Mouse (Mus musculus): ENCODE results near the gene Ehmt2. TPM values are rescaled to one million over a fixed set of nuclear protein-coding genes. Genes with fewer than 3 reads are reported as not detected.
"Not testable (repeated sequence)": the region's sequence is repeated elsewhere in the genome, so short reads cannot be mapped to it uniquely, and the experiment has no call there.

Ehmt2 gene
- polyA plus RNA-seq, 1 experiment = 6.4 TPM

DNA sequence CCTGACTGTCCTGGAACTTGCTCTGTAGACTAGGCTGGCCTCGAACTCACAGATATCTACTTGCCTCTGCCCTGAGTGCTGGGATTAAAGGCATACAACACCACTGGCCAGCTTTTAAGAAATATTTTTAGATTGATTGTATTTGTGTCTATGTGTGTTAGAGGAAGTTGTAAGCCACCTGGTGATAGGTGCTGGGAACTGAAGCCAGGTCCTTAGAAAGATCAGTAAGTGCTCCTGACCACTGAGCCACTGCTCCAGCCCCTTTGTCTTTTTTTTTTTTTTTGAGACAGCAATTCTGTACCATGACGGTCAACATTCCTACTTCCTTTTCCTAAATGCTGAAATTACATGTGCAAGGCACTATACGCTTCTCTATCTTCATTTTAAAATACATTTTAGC, 55.0 kb downstream of the Ehmt2 start:
- H3K4me1 ChIP-seq (ENCODE audit: control insufficient read depth) = peaks cover 26% of the 10 kb centered on the region
- no peak overlapping the region for H3K4me3 ChIP-seq (replicated peaks)
- TF ChIP-seq GATA1 (IDR thresholded peaks at IDR 0.05; ENCODE audit: low read length) = no peak
- TF ChIP-seq TAL1 (IDR thresholded peaks at IDR 0.05; ENCODE audit: low read length) = no peak
- peaks cover 2% of the 10 kb centered on the region; the same call in 1 of the 2 replicates for H3K9me3 ChIP-seq (ENCODE audit: control insufficient read depth, low read length)
- H3K27me3 ChIP-seq (ENCODE audit: control insufficient read depth) = peaks cover 26% of the 10 kb centered on the region
- peaks cover 23% of the 10 kb centered on the region for H3K36me3 ChIP-seq (ENCODE audit: control insufficient read depth)

DNA sequence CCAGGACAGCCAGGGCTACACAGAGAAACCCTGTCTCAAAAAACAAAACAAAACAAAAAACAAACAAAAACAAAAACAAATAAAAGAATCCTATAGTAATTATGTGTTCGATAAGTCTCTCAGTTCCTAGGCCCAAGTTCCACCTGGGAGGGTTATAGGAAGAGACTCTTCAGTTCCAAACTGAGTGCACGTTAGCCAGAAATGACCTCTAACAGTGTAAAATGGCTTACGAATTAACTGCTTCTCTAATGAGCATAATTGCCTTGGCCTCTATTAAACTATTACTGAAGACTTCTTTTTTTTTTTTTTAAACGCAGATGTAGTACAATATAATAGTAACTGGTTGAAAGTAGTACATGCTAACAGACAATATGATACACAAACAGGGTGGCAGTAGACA, 55.6 kb downstream of the Ehmt2 start:
- Histone ChIP-seq H3K9me3 (ENCODE audit: control insufficient read depth, low read length) (peaks cover 2% of the 10 kb centered on the region; the same call in 1 of the 2 replicates), H3K4me1 (ENCODE audit: control insufficient read depth) (peaks cover 26% of the 10 kb centered on the region), H3K27me3 (ENCODE audit: control insufficient read depth) (peaks cover 27% of the 10 kb centered on the region), H3K4me3 (replicated peaks) (no peak overlapping the region), H3K36me3 (ENCODE audit: control insufficient read depth) (peaks cover 21% of the 10 kb centered on the region)
- TF ChIP-seq GATA1 (IDR thresholded peaks at IDR 0.05; ENCODE audit: low read length) (no peak), TAL1 (IDR thresholded peaks at IDR 0.05; ENCODE audit: low read length) (no peak)

DNA sequence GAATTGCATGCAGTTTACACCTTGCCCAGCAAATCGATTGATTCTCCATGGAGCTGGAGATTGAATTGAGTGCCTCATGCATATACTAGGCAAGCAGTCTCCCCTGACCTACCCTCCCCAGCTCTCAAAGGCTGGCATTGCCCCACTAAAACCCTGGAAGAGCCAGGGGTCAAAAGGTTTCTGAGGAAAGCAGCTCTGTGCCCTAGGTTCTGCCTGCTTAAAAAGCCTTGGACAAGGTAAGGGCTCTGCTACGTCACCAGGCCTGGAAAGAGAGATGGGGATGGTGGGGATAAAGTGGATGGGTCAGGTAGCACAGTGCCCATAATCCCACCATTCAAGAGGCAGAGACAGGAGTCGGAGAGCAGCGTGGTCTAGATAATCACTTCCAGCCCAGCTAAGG, 56.6 kb downstream of the Ehmt2 start:
- TF ChIP-seq TAL1 (IDR thresholded peaks at IDR 0.05; ENCODE audit: low read length) = no peak
- no peak for TF ChIP-seq GATA1 (IDR thresholded peaks at IDR 0.05; ENCODE audit: low read length)
- Histone ChIP-seq H3K4me1 (ENCODE audit: control insufficient read depth) (peaks cover 32% of the 10 kb centered on the region), H3K9me3 (ENCODE audit: control insufficient read depth, low read length) (peaks cover 2% of the 10 kb centered on the region; the same call in 1 of the 2 replicates), H3K4me3 (replicated peaks) (no peak overlapping the region), H3K27me3 (ENCODE audit: control insufficient read depth) (peaks cover 36% of the 10 kb centered on the region), H3K36me3 (ENCODE audit: control insufficient read depth) (peaks cover 17% of the 10 kb centered on the region)

DNA sequence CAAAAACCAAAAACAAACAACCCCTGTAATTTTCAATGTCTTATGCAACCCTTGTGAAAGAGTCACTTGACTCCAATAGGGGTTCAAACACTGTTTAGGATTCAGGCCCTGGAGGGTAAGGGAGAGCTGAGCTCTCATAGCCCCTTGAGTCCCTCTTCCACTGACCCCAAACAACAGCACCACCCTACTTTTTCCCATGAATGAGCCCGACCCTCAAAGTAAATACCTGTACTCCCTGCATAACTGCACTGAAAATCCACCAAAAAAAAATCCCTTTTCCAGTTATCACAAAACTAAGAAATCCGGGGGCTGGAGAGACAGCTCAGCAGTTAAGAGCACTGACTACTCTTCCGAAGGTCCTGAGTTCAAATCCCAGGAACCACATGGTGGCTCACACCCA, 57.6 kb downstream of the Ehmt2 start:
- TF ChIP-seq TAL1 (IDR thresholded peaks at IDR 0.05; ENCODE audit: low read length) (no peak), GATA1 (IDR thresholded peaks at IDR 0.05; ENCODE audit: low read length) (no peak)
- Histone ChIP-seq H3K36me3 (ENCODE audit: control insufficient read depth) (peaks cover 7% of the 10 kb centered on the region), H3K27me3 (ENCODE audit: control insufficient read depth) (peaks cover 46% of the 10 kb centered on the region), H3K9me3 (ENCODE audit: control insufficient read depth, low read length) (peaks cover 2% of the 10 kb centered on the region; the same call in 1 of the 2 replicates), H3K4me1 (ENCODE audit: control insufficient read depth) (peaks cover 30% of the 10 kb centered on the region), H3K4me3 (replicated peaks) (no peak overlapping the region)

DNA sequence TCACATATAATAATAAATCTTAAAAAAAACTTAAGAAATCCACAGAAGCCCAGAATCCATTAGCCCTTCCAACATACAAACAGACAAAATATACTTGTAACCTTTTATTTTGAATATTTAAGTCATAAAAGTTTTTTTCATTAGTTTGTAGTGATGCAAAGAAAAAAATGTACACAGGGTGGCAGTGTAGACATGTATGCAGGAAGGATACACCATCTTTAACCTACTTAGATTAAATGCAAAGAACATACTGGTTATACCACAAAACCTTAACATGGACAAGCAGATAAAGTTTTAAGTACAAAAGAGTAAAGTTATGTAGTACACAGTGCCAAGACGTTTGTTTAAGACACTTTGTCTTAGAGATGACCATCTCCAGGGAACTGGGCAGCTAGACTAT, 58.1 kb downstream of the Ehmt2 start:
- Histone ChIP-seq H3K36me3 (ENCODE audit: control insufficient read depth) (peaks cover 2% of the 10 kb centered on the region), H3K9me3 (ENCODE audit: control insufficient read depth, low read length) (peaks cover 2% of the 10 kb centered on the region; the same call in 1 of the 2 replicates), H3K27me3 (ENCODE audit: control insufficient read depth) (peaks cover 51% of the 10 kb centered on the region), H3K4me1 (ENCODE audit: control insufficient read depth) (peaks cover 25% of the 10 kb centered on the region), H3K4me3 (replicated peaks) (no peak overlapping the region)
- TF ChIP-seq TAL1 (IDR thresholded peaks at IDR 0.05; ENCODE audit: low read length) (no peak), GATA1 (IDR thresholded peaks at IDR 0.05; ENCODE audit: low read length) (no peak)

DNA sequence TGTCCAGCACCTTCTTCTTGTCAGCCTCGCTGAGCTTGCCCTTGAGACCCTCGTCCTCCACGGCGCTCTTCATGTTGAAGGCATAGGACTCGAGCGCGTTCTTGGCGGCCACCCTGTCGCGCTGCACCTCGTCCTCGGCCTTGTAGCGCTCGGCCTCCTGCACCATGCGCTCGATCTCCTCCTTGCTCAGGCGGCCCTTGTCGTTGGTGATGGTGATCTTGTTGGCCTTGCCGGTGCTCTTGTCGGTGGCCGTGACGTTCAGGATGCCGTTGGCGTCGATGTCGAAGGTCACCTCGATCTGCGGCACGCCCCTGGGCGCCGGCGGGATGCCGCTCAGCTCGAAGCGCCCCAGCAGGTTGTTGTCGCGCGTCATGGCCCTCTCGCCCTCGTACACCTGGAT, 59.0 kb downstream of the Ehmt2 start:
- H3K36me3 ChIP-seq (ENCODE audit: control insufficient read depth); H3K4me3 ChIP-seq (replicated peaks); H3K9me3 ChIP-seq (ENCODE audit: control insufficient read depth, low read length): not testable (repeated sequence)
- peaks cover 16% of the 10 kb centered on the region for H3K4me1 ChIP-seq (ENCODE audit: control insufficient read depth)
- peaks cover 60% of the 10 kb centered on the region for H3K27me3 ChIP-seq (ENCODE audit: control insufficient read depth)

DNA sequence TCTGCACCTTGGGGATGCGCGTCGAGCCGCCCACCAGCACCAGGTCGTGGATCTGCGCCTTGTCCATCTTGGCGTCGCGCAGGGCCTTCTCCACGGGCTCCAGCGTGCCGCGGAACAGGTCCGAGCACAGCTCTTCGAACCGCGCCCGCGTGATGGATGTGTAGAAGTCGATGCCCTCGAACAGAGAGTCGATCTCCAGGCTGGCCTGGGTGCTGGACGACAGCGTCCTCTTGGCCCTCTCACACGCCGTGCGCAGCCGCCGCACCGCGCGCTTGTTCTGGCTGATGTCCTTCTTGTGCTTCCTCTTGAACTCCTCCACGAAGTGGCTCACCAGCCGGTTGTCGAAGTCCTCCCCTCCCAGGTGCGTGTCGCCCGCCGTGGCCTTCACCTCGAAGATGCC, 59.7 kb downstream of the Ehmt2 start:
- not testable (repeated sequence) for H3K9me3 ChIP-seq (ENCODE audit: control insufficient read depth, low read length); H3K4me3 ChIP-seq (replicated peaks); H3K36me3 ChIP-seq (ENCODE audit: control insufficient read depth)
- peaks cover 67% of the 10 kb centered on the region for H3K27me3 ChIP-seq (ENCODE audit: control insufficient read depth)
- peaks cover 12% of the 10 kb centered on the region for H3K4me1 ChIP-seq (ENCODE audit: control insufficient read depth)

DNA sequence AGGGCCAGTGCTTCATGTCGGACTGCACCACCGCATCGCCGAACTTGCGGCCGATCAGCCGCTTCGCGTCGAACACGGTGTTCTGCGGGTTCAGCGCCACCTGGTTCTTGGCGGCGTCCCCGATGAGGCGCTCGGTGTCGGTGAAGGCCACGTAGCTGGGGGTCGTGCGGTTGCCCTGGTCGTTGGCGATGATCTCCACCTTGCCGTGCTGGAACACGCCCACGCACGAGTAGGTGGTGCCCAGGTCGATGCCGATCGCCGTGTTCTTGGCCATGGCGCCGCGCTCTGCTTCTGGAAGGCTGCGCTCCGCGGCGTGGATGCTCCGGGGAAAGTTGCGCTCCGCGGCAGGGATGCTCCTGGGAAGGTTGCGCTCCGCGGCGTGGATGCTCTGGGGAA, 60.5 kb downstream of the Ehmt2 start:
- H3K4me1 ChIP-seq (ENCODE audit: control insufficient read depth) = peaks cover 12% of the 10 kb centered on the region
- peaks cover 74% of the 10 kb centered on the region for H3K27me3 ChIP-seq (ENCODE audit: control insufficient read depth)
- H3K4me3 ChIP-seq (replicated peaks) = peak overlapping the region; percentile 47
- not testable (repeated sequence) for H3K9me3 ChIP-seq (ENCODE audit: control insufficient read depth, low read length); H3K36me3 ChIP-seq (ENCODE audit: control insufficient read depth)

DNA sequence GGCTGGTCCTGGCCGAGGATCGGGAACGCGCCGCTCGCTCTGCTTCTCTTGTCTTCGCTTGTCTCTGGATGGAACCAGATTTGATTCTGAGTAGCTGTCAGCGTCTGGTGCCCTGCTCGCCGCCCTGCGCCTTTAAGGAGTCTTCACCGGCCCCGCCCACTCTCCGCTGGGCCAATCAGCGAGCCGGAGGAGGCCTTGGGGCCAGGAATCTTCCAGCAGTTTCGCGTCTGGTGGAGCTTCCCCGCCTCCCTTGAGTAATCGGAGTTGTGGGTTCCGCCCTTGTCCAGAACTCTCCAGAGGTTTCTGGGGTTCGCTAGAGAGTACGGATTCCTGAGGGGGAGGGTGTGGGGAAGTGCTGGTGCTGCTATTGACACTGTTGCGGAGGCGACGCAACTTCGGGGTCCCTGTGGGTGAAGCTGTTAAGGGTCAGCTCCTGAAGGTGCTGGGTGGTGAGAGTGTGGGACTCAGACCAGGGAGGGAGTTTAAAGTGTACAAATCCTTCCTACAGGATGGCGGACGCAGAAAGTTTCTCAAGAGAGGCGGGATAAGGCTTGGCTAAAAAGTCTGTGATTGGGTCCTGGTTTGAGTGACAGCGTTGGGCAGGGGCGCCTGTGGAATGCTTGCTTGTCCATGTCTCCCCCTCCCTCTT, 61.0 kb downstream of the Ehmt2 start, which contains the start of gene Hspa1b:
Gene Hspa1b (minus strand): TSS at position 109 of the 649 bp plus-strand sequence.
- Histone ChIP-seq H3K27me3 (ENCODE audit: control insufficient read depth) (peaks cover 77% of the 10 kb centered on the region), H3K4me3 (replicated peaks) (peak within 1 kb of the TSS; percentile 56)
- not testable (repeated sequence) for H3K36me3 ChIP-seq (ENCODE audit: control insufficient read depth)

DNA sequence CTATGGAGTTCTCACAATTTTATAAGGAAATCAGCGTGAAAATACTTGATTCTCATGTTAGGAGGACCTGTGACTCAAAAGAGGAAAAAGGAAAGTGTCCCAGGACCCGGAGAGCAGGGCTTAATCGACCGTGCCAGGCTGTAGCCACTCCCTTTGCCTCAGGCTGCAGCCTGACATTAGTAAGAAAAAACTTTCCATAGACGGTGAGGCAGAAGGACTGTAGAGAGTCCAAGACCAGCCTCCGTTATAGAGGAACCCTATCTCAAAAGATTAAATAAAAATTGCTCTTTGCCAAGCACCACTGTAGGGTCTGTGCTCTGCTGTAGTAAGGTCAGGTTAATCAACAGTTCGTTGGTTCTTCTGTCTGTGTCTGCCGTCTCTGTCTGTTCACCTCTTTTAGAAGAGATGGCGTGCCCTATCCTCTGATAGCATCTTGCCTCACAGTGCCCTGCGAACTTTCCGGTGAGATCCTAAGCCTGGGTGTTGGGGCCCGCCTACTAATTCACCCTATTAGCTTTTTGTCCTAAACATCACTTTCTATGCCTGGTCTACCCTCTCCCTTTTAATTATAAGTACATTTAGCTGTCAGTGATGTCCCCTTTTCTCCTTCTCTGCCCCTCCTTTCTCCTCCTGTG, 61.7 kb downstream of the Ehmt2 start:
- H3K9me3 ChIP-seq (ENCODE audit: control insufficient read depth, low read length) = peaks cover 2% of the 10 kb centered on the region; the same call in 1 of the 2 replicates
- no peaks in the 10 kb centered on the region for H3K36me3 ChIP-seq (ENCODE audit: control insufficient read depth)
- H3K4me3 ChIP-seq (replicated peaks) = peak overlapping the region; percentile 56
- peaks cover 84% of the 10 kb centered on the region for H3K27me3 ChIP-seq (ENCODE audit: control insufficient read depth)
- no peak for TF ChIP-seq GATA1 (IDR thresholded peaks at IDR 0.05; ENCODE audit: low read length)
- no peak for TF ChIP-seq TAL1 (IDR thresholded peaks at IDR 0.05; ENCODE audit: low read length)
- H3K4me1 ChIP-seq (ENCODE audit: control insufficient read depth) = peaks cover 12% of the 10 kb centered on the region

More for the DNA sequence above, 61.0 kb downstream of the Ehmt2 start, which contains the start of gene Hspa1b:
- not testable (repeated sequence) for H3K9me3 ChIP-seq (ENCODE audit: control insufficient read depth, low read length)
- peaks cover 12% of the 10 kb centered on the region for H3K4me1 ChIP-seq (ENCODE audit: control insufficient read depth)

Data from erythroblast, embryonic 14.5 days (primary cell).